Mouse (Mus musculus) megakaryocyte-erythroid progenitor cell, adult 5-6 weeks (primary cell): Measurements from ENCODE around the gene Itpripl2. TPM values are rescaled to one million over a fixed set of nuclear protein-coding genes. Genes with fewer than 3 reads are reported as not detected.

Source experiments
- ATAC-seq: replicated peaks from 2 replicates; pipeline ENCODE4 v1.8.0; 2016; ENCODE audit warnings: mild to moderate bottlenecking, inconsistent platforms; ENCODE audit not compliant: severe bottlenecking, poor library complexity, low FRiP score, low TSS enrichment
- total RNA-seq, 2 experiments: library from RNA; stranded (forward) in 1 of 2; stranded (reverse) in 1 of 2; fragments of 200-1000, 215-1000 nt in 1 of 2; fragments of >200 nt in 1 of 2; fragmentation: Nextera tagmentation in 1 of 2; gene quantifications; 2 replicates each; pipeline ENCODE4 v1.2.3; 2014 to 2017

The Itpripl2 gene
- total RNA-seq, 2 experiments from 2014 or later: 0.33 to 1.8 TPM

DNA sequence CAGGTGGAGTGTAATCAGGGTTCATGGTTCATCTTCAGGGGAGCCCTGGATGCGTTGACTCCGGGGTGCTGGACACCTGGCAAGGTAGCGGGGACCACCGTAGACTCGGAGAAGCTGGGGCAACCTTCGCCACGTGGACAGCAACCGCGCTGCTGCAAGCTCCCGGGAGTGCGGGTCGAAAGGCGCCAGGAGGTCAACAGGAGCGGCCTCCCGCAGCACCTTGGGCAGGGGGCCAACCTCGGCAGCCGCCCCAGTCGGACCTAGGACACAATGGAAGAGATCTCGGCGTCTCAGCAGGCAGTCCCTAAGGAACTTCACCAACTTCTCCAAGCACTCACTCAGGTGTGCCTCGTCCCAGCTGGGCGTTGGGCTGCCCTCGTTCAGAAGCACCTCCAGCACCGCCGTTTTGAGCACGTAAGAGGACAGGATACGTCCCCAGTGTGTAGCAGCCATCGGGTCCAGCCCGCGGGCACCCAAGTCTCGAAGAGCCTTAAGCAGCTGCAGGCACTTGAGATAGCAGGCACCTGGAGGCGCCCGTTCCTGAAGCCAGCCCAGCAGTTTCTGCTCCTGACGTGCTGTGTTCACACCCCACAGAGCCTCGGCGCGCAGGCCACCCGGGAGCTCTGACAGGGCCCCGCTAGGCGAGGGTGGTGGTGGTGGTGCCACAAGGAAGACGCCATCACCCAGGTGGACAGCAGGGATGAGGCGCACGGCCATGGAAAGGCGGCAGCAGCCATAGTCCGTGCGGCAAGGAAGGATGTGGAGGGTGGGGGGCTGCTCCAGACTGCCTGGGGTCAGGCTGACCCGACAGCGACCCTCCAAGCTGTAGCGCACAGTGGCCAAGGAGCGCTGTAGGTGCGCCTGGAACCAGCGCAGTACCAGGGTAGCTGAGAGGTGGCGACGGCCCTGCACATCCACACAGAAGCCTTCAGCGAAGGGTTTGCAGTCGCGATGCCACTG, 1.8 kb downstream of the Itpripl2 start:
- no peak for ATAC-seq

DNA sequence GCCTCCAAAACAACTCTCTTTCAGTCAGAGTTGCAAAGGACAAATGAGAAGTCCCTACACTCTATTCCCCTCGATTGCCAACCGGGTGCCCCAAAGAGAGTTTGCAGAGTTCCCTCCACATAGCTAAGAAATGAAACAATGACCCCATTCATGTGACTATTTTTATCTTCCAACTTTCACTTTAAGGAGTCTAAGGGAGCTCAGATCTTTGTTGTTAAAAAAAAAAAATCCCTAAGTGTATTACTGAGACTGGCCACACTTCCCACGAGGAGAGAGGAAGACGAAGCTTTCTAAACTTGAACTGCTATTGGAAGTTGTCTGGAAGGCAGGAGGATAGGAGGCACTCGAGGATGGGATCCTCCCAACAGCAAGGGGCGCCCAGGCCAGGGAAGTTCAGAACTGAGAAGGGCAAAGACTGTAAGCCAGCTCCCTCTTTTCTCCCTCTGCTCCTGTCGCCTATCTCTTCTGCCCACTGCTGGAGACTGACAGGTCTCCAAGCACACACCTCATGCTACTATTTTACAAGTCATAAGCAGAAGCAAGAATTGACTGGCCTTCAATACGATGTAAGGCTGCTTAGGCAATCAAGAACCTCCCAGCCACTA, 3.6 kb downstream of the Itpripl2 start:
- ATAC-seq: no peak

DNA sequence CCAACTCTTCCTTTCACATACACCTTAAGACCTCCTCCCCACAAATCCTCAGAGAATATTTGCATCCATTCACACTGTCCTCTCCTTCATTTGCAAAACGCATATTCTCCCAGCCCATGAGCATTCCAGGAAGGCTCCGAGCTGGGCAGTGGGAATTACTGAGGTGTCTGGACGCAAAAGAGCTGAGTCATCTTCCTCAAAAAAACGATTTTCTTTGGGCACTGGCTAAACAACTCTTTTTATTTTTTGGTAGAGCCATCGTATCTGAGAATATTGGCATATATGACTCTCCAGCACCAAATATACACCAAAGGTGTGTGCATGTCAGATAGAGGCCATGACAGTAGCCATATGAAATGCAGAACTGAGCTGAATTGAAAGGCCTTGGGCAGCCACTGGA, 4.9 kb downstream of the Itpripl2 start:
- no peak for ATAC-seq

DNA sequence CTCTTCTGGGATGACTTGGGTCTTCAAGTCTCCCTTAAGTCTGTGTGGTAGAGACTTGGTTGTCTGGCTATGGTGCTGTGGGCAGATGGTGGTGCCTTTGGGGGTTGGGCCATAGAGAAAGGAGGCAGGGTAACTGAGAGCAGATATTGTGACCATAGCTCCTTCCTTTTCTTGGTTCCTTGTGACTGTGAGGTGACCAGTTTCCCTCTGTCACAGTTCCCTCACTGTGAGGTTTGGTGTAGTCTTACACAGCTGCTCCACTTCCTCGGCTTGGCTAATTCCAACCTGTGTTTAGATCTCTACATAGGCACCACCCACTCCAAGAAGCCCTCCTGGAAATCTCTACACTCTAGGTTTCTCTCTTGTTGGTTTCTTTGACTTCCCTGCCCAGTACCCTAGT, 7.8 kb downstream of the Itpripl2 start:
- no peak for ATAC-seq

DNA sequence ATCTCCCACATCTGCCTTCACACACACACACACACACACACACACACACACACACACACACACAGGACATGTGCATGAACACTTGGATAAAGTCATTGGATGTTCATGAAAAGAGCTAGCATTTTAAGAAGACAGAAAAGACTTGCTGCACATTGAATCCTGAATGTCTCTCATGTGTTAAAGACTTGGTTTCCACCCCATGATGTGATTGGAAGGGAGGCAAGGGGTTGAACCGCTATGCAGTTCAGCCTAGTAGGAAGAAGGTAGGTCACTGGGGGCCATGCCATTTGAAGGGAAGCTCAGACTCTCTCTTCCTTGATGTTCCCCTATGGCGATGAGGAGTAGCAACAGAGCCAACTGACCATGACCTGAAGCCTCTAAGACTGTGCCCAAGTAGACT, 9.8 kb downstream of the Itpripl2 start:
- no peak for ATAC-seq

DNA sequence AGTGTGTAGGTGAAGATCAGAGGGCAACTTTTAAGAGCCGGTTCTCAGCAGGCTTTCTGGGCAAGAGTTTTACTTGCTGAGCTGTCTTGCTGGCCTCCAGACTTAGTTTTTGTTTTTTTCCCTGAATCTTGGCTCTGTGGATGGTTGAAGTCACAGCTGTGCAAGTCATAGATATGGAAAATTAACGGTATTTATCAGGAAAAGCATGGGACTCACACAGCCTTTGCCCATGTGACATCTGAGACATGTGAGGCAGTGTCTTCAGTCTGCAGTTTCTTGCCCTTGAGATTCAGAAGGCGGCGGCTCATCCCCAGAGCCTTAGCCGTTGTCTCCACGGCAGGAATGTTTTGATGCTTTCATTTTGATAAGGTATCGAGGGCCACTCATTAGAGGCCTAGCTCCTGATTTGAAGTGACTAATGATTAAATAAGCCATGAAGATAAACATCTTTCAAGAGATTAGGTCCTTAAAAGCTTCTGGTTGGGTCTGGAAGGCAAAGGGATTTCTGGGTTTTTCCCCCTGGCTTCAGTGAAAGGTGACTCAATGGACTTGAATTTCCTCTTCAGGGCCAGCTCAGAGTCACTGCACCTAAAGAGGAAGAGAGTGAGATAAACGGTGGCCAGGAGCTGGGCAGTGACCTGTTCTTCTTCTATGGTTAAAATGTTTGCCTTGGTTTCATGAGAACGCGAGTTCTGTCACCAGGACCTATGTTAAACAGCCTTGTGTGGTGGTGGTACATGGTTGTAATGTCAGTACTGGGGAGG, 10.5 kb downstream of the Itpripl2 start:
- ATAC-seq: no peak

DNA sequence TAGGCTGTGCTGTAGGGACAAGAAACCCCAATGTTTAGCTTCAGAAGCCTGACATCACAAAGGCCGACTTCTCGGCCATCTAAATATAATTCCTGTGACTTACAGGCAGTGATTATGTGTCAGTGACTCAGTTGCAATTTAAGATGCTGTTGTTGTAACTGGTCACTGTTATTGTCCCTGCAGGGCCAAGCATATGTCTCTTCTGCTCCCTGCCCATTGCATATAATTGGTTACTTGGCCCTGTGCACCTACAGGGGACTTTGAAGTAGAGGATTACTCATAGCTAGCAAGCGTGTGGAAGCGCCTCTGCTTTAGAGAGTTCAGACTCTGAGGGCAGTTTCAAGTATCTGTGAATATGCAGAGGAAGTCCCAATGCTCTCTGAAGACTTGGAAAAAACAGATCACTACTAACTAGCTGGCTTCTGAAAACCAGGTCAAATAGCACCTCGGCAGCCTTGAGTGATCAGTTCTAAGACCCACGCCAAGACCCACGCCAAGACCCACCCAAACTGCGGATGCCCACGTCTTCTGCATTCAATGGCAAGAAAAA, 11.5 kb downstream of the Itpripl2 start:
- ATAC-seq: no peak

DNA sequence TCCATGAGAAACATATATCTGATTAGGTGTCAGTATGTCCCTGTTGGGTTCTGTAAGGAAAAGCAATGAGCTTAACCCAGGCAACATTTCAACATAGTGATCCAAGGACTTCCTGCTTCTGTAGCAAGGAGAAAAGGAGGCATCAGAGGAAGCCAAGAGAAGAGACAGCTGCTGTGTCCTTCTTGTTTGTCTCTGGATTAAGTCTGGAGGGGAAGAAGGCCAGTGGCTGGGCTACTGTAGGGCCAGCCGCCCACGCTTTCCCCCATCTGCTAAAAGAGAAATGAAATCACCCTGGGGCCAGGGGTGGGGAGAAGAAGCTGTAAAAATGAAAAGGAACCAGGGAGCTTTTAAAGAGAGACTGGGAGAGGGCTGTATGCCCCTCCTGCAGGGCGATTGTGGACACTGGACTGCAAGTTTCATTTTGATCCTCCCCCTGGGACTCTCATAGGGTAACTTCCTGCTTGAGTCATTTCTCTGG, 12.9 kb downstream of the Itpripl2 start:
- ATAC-seq: no peak

DNA sequence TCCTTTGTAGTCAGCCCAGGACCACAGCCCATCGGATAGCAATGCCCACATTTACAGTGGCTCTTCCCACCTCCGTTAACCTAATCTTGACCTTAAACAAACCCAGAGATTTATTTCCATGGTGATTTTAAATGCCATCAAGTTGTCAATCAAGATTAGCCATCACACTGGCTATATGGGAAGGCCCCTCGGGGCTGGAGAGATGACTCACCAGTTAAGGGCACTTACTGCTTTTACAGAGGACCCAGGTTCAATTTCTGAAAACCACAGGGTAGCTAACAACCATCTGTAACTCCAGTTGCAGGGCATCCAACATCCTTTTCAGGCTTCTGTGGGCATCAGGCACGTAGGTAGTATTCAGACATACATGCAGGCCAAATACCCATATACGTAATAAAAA, 15.3 kb downstream of the Itpripl2 start:
- no peak for ATAC-seq

DNA sequence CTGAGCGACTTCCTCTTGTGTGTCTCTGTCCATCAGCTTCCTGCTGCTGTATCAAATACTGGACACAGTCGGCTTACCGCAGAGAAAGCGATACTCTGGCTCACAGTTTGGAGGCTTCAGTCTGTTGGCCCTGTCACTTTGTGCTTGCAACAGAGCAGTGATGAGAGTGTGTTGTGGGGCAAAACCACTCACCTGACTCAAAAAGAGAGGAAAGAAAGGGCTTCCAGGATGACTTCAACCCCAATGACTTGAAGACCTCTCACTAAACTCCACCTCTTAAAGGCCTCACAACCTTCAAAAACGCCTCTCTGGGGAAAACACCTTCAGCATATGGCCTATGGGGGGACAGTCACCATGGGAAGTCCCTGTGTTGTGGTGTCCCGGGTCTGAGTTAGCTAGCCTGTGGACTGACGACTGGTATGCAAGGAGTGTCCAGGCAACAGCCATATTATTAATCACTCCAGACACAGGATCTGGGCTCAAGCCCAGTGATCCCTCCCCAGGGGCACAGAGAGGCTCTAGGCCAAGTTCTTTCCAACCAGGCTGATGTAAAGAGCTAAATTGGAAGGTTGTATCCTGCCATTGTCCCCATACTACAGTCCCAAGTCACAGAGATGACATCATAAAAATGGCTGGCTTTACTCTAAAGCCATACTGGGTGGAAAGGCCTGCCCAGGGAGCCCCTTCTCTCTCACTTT, 16.6 kb downstream of the Itpripl2 start:
- no peak for ATAC-seq

DNA sequence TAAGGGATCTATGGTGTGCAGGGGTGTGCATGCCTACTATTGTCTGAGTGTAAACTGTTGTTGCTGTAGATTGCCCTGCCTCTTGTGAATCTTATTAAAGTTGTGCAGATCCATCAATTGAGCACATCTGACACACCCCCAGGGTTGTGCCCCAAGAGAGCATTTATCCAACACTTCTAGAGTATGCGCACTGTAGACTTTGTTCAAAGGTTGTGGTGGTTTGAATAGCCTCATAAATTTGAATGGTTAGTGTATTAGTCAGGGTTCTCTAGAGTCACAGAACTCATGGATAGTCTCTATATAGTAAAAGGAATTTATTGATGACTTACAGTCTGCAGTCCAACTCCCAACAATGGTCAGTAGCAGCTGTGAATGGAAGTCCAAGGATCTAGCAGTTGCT, 18.9 kb downstream of the Itpripl2 start:
- ATAC-seq: no peak

DNA sequence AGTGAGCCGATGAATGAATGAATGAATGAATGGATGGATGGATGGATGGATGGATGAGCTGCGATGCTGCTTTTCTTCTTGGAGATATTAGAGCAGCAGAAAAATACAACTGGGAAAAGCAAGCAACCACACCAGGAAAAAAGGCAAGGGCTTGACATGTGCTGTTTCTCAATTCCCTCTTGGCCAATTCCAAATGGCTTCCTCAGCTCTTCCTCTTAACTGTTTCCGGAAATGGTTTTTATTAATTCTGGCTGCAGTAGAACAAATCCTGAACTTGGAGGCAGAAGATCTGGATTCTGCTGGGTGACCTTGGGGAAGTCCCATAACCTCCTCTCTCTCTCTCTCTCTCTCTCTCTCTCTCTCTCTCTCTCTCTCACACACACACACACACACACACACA, 23.7 kb downstream of the Itpripl2 start:
- no peak for ATAC-seq

DNA sequence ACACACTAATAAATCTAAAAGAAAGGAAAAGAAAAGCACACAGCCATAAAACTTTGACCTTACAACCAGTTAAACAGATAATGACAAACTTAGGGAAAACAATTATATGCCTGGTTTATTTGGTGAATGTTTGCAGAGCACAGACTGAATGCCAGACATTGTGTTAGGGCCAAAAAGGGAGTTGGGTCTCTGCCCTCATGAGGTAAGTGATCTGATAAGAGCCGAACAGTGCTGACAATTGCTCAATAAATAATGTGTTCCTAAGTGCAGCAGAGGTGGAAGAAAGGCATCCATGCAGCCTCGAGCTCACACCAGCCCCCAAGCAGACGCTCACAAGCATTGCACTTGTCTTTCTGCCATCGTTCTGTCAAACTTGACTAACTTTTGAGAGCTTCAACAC, 27.3 kb downstream of the Itpripl2 start:
- no peak for ATAC-seq

DNA sequence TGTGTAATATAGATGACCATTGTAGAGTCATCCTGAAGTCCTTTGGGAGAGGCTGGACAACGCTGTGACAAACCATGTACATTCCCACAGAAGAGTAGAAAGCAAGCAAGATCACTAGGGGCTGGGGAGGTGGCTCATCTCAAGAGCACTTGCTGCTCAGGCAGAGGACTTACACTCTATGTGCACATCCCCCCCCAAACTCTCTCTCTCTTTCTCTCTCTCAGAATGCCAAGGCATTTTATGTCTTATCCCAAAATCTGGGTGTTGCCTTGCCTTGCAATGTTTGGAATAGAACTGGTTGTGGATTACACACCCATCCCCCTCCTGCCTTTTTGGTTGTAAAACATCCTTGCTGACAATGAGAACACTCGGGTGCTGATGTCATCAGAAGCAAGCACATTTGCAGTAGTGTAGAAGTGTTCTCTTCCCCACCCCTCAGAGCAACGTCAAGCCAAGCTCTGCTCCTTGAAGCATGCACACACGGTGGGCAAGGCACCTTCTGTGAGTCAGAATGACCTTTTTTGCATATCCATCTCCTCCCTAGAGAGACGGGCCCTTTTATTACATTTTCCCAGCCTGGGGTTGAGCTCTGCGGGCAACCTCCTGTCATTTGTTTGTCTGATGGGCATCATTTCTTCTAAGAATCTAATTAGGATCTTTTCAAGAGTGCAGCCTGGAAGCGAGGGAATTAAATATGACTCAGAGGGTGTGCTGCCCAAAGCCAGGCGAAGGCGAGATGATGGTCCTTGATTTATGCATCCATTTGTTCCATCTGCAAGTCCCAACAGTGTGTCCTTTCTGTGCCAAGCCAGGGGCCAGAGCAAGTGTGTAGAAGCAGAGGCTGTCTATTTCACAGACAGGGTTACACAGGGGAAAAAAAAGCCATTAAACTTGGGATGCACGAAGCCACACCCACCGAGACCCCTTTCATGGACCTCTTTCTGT, 28.7 kb downstream of the Itpripl2 start:
- ATAC-seq: no peak

DNA sequence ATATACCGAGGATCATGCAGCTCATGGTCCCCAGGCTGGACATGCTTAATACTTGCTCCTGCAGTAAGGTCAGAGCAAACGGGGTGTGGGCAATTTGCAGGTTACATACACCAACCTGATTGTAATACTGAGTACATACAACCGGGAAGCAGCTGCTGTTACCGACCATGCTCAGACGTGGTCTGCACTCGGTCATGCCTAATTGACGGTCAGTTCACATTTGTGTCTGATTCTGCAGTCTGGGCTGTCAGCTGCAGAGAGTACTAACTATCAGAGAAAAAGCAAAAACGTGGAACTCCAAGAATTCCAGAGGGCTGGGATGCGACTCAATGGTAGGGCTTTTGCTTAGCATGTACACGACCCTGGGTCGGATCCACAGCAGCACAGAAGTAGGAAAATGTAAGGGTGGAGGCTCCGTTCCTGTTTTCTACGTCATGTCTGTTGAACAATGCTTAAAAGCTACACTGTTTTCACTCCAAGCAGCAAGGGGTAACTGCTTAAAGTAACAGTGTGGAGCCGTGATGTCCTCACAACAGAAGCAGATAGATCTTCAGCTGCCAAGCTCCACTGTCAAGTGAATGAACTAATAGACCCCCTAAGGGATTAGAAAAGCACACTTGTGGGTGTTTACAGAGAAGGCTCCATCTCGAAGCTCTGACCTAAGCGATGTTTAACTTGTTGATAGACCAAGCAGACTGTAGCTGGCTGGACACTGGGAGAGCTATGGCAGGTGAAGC, 30.2 kb downstream of the Itpripl2 start:
- ATAC-seq: no peak

DNA sequence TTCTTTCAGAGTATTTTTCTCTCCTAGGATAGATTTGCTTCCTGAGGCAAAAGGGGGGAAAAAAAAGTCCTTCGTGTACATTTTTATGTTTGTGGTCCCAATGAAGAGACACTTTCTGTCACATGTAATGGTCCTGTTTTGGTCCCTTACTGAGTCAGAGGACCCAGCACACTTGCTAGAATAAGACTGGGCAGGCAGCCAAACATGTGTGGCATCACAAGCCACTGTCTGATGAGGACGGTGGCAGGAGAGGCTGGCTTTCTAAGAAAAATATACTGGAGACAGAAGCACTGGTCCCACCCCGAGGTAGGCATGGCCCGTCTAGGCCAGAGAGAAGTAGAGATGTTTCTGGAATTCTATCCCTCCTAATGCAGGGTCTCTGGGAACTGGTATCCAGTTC, 38.1 kb downstream of the Itpripl2 start:
- ATAC-seq: no peak

DNA sequence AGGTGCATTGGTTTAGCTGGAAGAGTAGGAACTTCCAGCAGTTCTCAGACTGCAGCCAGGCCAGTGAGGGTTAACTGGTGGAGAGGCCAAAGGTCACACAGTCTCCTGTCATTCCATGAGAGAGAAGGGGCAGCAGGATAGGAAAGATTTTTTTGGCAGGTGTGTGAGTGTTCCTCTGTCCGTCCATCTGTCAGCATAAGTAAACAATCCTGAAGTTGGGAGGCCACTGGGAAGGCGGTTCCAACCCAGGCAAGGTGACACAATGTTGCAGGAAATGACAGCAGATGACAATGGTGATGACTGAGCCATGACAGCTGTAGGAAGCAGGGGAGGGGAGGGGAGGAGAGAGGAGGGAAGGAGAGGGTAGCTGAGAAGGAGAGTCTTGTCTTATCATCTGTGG, 38.8 kb downstream of the Itpripl2 start:
- no peak for ATAC-seq
